Mouse (Mus musculus): ENCODE results near the gene Zfp568.
A peak's percentile ranks its signal among the peaks of the same experiment; 100 is the strongest.

Gene Zfp568

GRCm38 (mm10) chr7:30050882-30051548 lies 67.3 kb downstream of the Zfp568 start, which contains the start of gene Zfp14:
Gene Zfp14, minus strand, starts transcription at chr7:30051380.
- DNase-seq (ENCODE audit: low spot score in 2 of 2): peak; percentile 82 to 86

GRCm38 (mm10) chr7:30053591-30053990 lies 69.8 kb downstream of the Zfp568 start:
- DNase-seq (ENCODE audit: low spot score in 2 of 2): no peak

- no peak for DNase-seq (ENCODE audit: low spot score in 2 of 2)
These were observed 76.6 kb downstream of the Zfp568 start for GRCm38 (mm10) chr7:30060341-30060740.

GRCm38 (mm10) chr7:30062478-30062877 lies 78.7 kb downstream of the Zfp568 start:
- no peak for DNase-seq (ENCODE audit: low spot score in 2 of 2)

GRCm38 (mm10) chr7:30064622-30065021 lies 80.9 kb downstream of the Zfp568 start:
- no peak for DNase-seq (ENCODE audit: low spot score in 2 of 2)

- DNase-seq (ENCODE audit: low spot score in 2 of 2): peak; percentile 60 to 63
These were observed 88.6 kb downstream of the Zfp568 start, which contains the start of gene Zfp82 for GRCm38 (mm10) chr7:30072146-30073028. Gene Zfp82, minus strand, starts transcription at chr7:30072900.
